Mouse (Mus musculus) mature B cell (primary cell): ENCODE measurements around the gene Gkap1.

Experiments used
- in situ Hi-C: fragments of 300-500 bp; cut with MboI; formaldehyde crosslinking; loops from 2 replicates; pipeline ENCODE4 v1.14.3; 2019

Gkap1 gene

GRCm38 (mm10) chr13:58266864-58267263 lies 8.6 kb downstream of the Gkap1 start:
- in situ Hi-C loops: no loop called here

GRCm38 (mm10) chr13:58263546-58263945 lies 12.0 kb downstream of the Gkap1 start:
- in situ Hi-C loops: no loop called here

GRCm38 (mm10) chr13:58261674-58262073 lies 13.8 kb downstream of the Gkap1 start:
- in situ Hi-C loops: no loop called here

- in situ Hi-C loops: no loop called here
These were observed 22.2 kb downstream of the Gkap1 start for GRCm38 (mm10) chr13:58253268-58253667.

GRCm38 (mm10) chr13:58248957-58249356 lies 26.5 kb downstream of the Gkap1 start:
- in situ Hi-C loops: no loop called here

- in situ Hi-C loops: no loop called here
These were observed 39.0 kb downstream of the Gkap1 start for GRCm38 (mm10) chr13:58236536-58236935.

GRCm38 (mm10) chr13:58232611-58233010 lies 42.9 kb downstream of the Gkap1 start:
- in situ Hi-C loops: loop anchor here (5.0 kb wide), 1 partner anchor 45 kb away; no protein-coding TSS in a partner anchor

- in situ Hi-C loops: loop anchor here (5.0 kb wide), 1 partner anchor 45 kb away; no protein-coding TSS in a partner anchor
These were observed 43.4 kb downstream of the Gkap1 start for GRCm38 (mm10) chr13:58232070-58232469.

GRCm38 (mm10) chr13:58228624-58229023 lies 46.9 kb downstream of the Gkap1 start:
- in situ Hi-C loops: no loop called here

GRCm38 (mm10) chr13:58225694-58226093 lies 49.8 kb downstream of the Gkap1 start:
- in situ Hi-C loops: no loop called here

GRCm38 (mm10) chr13:58220206-58220605 lies 55.3 kb downstream of the Gkap1 start:
- in situ Hi-C loops: no loop called here

- in situ Hi-C loops: no loop called here
These were observed 58.0 kb downstream of the Gkap1 start for GRCm38 (mm10) chr13:58217536-58217935.

GRCm38 (mm10) chr13:58216395-58216794 lies 59.1 kb downstream of the Gkap1 start:
- in situ Hi-C loops: no loop called here

- in situ Hi-C loops: no loop called here
These were observed 59.7 kb downstream of the Gkap1 start, which contains the start of gene Ubqln1 for GRCm38 (mm10) chr13:58215592-58216341. Gene Ubqln1, minus strand, starts transcription at chr13:58215653.

GRCm38 (mm10) chr13:58215253-58215591 lies 60.3 kb downstream of the Gkap1 start:
- in situ Hi-C loops: no loop called here

- in situ Hi-C loops: no loop called here
These were observed 60.9 kb downstream of the Gkap1 start for GRCm38 (mm10) chr13:58214346-58215252.

- in situ Hi-C loops: no loop called here
These were observed 61.7 kb downstream of the Gkap1 start for GRCm38 (mm10) chr13:58213801-58214200.

- in situ Hi-C loops: no loop called here
These were observed 63.0 kb downstream of the Gkap1 start for GRCm38 (mm10) chr13:58212530-58212929.

- in situ Hi-C loops: no loop called here
These were observed 65.1 kb downstream of the Gkap1 start for GRCm38 (mm10) chr13:58210441-58210840.

GRCm38 (mm10) chr13:58206084-58206483 lies 69.4 kb downstream of the Gkap1 start:
- in situ Hi-C loops: no loop called here

- in situ Hi-C loops: no loop called here
These were observed 70.5 kb downstream of the Gkap1 start for GRCm38 (mm10) chr13:58204986-58205385.

- in situ Hi-C loops: no loop called here
These were observed 71.3 kb downstream of the Gkap1 start for GRCm38 (mm10) chr13:58204202-58204601.

GRCm38 (mm10) chr13:58202903-58203302 lies 72.6 kb downstream of the Gkap1 start:
- in situ Hi-C loops: no loop called here
